Mouse (Mus musculus) heart, adult 18-20 months (tissue): ENCODE data around the gene Rab6b. TPM values are rescaled to one million over a fixed set of nuclear protein-coding genes. Genes with fewer than 3 reads are reported as not detected.

ENCODE experiments used
- total RNA-seq, 2 experiments: library from RNA; stranded (reverse); gene quantifications; 2 replicates each; pipeline ENCODE4 v1.2.3; 2021

Gene Rab6b
- total RNA-seq, 2 experiments from 2014 or later, result 1.2 to 1.8 TPM

Other genes with a start within 250 kb of the Rab6b start
- gene Slco2a1, start 123.1 kb upstream of the Rab6b start, total RNA-seq, result 1 to 10 TPM; 1.8 to 3.8 TPM
- 10 to 100 TPM; 19.3 to 23.4 TPM for gene Srprb, start 90.3 kb downstream of the Rab6b start, total RNA-seq
- gene Gm20425, start 118.5 kb downstream of the Rab6b start, total RNA-seq, result 1 to 10 TPM; 5.5 to 6.7 TPM
- gene Trf, start 118.7 kb downstream of the Rab6b start, total RNA-seq, result 10 to 100 TPM; 44.2 to 67.1 TPM
- not detected for gene 1300017J02Rik, start 193.3 kb downstream of the Rab6b start, total RNA-seq
- gene Topbp1, start 193.4 kb downstream of the Rab6b start, total RNA-seq, result 10 to 100 TPM in 1 of 2 experiments, 1 to 10 TPM in 1; 9.0 to 13.4 TPM